Mouse (Mus musculus) forebrain, embryonic 12.5 days (tissue): ENCODE data around the gene Tlcd2. TPM values are rescaled to one million over a fixed set of nuclear protein-coding genes. Genes with fewer than 3 reads are reported as not detected.

Source experiments
- ATAC-seq: fragments of 200-750 bp; cut with Nextera tagmentation; 2 replicates; pipeline ENCODE4 v1.8.0; 2017; ENCODE audit warnings: moderate TSS enrichment; ENCODE audit not compliant: low FRiP score
- H3K27ac ChIP-seq: fragments of 300-500 bp; sonication (generic); 2 replicates; pipeline ENCODE4 v1.5.1; 2016; ENCODE audit warnings: mild to moderate bottlenecking
- H3K27me3 ChIP-seq: fragments of 300-500 bp; sonication (generic); 2 replicates; pipeline ENCODE4 v1.6.1; 2016; ENCODE audit warnings: mild to moderate bottlenecking
- H3K36me3 ChIP-seq: fragments of 300-500 bp; sonication (generic); replicated peaks from 2 replicates; pipeline ENCODE4 v1.6.1; 2016; ENCODE audit warnings: mild to moderate bottlenecking
- H3K4me1 ChIP-seq: fragments of 300-500 bp; sonication (generic); 2 replicates; pipeline ENCODE4 v1.6.1; 2016
- H3K4me2 ChIP-seq: fragments of 300-500 bp; sonication (generic); 2 replicates; pipeline ENCODE4 v1.6.1; 2016; ENCODE audit warnings: mild to moderate bottlenecking, moderate library complexity
- H3K4me3 ChIP-seq: fragments of 300-500 bp; sonication (generic); replicated peaks from 2 replicates; pipeline ENCODE4 v1.5.1; 2016; ENCODE audit warnings: mild to moderate bottlenecking
- H3K9ac ChIP-seq: fragments of 300-500 bp; sonication (generic); 2 replicates; pipeline ENCODE4 v1.6.1; 2016; ENCODE audit warnings: mild to moderate bottlenecking
- H3K9me3 ChIP-seq: fragments of 300-500 bp; sonication (generic); 2 replicates; pipeline ENCODE4 v1.6.1; 2016
- WGBS: fragments of 180-500 bp; shearing (Covaris S2); methylation state at CpG from one replicate; pipeline ENCODE4 v1.1.7; 2016; 5-methylcytosine and 5-hydroxymethylcytosine counted together
- polyA plus RNA-seq: library from polyadenylated mRNA; unstranded; fragments of >200 nt; fragmentation: Nextera tagmentation; extraction: Ambion mirVana; gene quantifications from 2 replicates; pipeline ENCODE4 v1.2.1, GENCODE M21; 2016

Tlcd2 gene
- polyA plus RNA-seq, 1 experiment from 2014 or later = 7.1 TPM

DNA sequence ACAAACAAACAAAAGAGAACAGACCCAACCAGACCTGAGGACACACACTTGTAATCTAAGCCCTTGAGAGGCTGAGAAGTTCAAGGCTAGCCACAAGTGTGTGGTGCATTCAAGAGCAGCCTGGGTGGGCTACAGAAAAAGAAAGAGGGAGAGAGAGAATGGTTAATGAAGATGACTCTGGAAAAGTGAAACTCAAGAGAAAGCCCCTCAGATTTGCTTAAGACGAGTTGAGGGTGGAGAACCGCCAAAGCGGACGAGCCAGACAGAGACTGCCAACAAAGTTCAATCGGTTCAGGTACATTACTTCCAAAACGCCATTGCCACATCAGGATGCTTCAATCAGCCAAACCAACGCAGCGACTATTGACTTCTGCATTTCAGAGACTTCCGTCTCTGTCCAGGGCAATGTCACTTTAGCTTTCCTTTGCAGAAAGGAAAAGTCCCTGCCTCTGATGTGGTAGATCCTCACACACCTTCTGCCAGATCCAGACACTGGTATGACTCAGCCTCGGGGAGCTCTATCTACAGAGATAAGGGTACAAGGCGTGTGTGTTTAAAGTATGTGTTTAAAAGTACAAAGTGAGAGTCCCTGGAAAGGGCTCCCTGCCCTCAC is 11.1 kb downstream of the Tlcd2 start:
- no peak overlapping the region for H3K4me2 ChIP-seq
- 87% methylated on average over 11 of the region's 11 CpGs for WGBS
- H3K36me3 ChIP-seq = no peaks in the 10 kb centered on the region
- H3K9me3 ChIP-seq = no peaks in the 10 kb centered on the region
- H3K9ac ChIP-seq = no peak overlapping the region
- peaks cover 17% of the 10 kb centered on the region for H3K27me3 ChIP-seq
- ATAC-seq = no peak
- H3K4me1 ChIP-seq = peaks cover 5% of the 10 kb centered on the region
- no peak overlapping the region for H3K27ac ChIP-seq
- H3K4me3 ChIP-seq = no peak overlapping the region

DNA sequence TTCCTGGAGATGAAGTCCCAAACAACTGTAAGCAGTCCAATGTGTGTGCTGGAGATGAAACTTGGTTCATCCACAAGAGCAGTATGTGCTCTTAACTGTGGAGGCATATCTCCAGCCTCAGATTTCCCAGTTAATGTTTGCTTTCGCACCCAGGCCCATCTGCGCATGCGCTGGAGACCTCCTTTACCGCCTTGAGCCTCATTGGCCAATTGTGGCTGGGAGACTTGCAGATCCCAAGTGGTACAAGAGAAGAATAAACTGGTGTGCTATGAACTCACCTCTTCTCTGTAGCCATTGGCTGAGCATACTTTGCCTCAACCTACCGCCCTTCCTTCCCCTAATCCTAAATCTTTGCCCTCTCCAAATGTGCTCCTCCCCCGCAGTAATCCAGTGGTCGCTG is 11.9 kb downstream of the Tlcd2 start:
- no peak overlapping the region for H3K9ac ChIP-seq
- no peaks in the 10 kb centered on the region for H3K36me3 ChIP-seq
- H3K4me3 ChIP-seq = no peak overlapping the region
- no peaks in the 10 kb centered on the region for H3K9me3 ChIP-seq
- H3K27ac ChIP-seq = no peak overlapping the region
- ATAC-seq = no peak
- WGBS = 70% methylated on average over 7 of the region's 7 CpGs
- no peak overlapping the region for H3K4me2 ChIP-seq
- no peaks in the 10 kb centered on the region for H3K4me1 ChIP-seq
- H3K27me3 ChIP-seq = peaks cover 15% of the 10 kb centered on the region; the same call in 1 of the 2 replicates

DNA sequence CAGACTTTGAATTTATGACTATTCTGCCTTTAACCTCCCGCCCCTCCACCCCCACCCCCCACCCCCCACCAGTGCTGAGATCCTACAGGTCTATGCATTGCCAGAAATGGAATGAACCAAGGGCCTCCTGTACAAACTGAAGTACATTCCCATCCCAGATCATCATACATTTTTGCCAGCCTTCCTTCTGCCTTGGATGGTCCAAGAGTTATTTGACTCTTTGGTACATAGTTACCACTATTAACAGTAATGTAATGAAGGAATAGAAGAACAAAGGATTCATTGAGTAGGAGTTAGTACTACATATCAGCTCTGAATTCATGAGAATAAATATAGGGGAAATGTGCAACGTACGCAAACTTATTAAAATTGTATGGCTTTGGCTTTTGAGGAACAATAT is 24.7 kb downstream of the Tlcd2 start:
- 20% methylated on average over 3 of the region's 3 CpGs for WGBS
- Histone ChIP-seq H3K4me3 (peak overlapping the region; percentile 67; the same call in 1 of the 2 replicates), H3K27me3 (no peaks in the 10 kb centered on the region; the same call in 1 of the 2 replicates), H3K27ac (no peak overlapping the region), H3K4me2 (peak overlapping the region; percentile 97), H3K9me3 (no peaks in the 10 kb centered on the region), H3K4me1 (peaks cover 15% of the 10 kb centered on the region), H3K36me3 (peaks cover 19% of the 10 kb centered on the region), H3K9ac (no peak overlapping the region)
- peak; percentile 48; the same call in 1 of the 2 replicates for ATAC-seq

DNA sequence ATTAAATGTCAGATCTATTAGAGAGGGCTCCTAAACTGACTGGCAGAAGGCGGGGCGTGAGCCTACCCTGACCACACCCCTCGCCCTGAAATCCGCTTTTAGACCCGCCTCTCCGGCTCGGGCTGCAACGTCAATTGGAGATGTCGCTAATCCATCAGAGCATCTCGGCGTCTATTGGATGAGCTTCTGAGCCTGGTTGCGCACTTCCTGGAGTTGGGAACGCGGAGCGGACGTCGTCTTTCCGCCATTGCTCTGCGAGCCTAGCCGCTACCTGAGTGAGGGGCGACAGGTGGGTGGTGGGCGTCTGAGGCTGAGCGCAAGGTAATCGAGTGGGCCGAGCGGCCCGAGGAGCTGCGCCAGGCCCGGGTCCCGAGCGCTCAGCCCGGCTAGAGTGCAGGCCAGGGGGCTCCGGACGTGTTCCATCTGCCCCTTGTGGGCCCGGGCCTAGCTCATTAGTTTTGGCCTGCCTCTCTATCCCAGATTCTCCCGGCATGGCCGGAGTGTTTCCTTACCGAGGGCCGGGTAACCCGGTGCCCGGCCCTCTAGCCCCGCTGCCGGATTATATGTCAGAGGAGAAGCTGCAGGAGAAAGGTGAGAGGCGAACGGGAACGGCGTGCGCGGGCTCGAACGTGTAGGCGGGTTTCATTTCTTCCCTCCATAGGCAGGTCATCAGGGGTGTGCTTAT is 25.2 kb downstream of the Tlcd2 start, which contains the start of gene Prpf8:
Gene Prpf8, plus strand, starts transcription at position 216 of the 685 bp plus-strand sequence.
- Histone ChIP-seq H3K36me3 (peaks cover 25% of the 10 kb centered on the region), H3K27ac (peak within 1 kb of the TSS; percentile 68), H3K27me3 (no peaks in the 10 kb centered on the region; the same call in 1 of the 2 replicates), H3K9me3 (no peaks in the 10 kb centered on the region), H3K4me3 (peak within 1 kb of the TSS; percentile 67), H3K9ac (peak within 1 kb of the TSS; percentile 94), H3K4me1 (peaks cover 15% of the 10 kb centered on the region), H3K4me2 (peak within 1 kb of the TSS; percentile 97)
- WGBS = under 1% methylated on average over 52 of the region's 52 CpGs
- ATAC-seq = peak; percentile 99

DNA sequence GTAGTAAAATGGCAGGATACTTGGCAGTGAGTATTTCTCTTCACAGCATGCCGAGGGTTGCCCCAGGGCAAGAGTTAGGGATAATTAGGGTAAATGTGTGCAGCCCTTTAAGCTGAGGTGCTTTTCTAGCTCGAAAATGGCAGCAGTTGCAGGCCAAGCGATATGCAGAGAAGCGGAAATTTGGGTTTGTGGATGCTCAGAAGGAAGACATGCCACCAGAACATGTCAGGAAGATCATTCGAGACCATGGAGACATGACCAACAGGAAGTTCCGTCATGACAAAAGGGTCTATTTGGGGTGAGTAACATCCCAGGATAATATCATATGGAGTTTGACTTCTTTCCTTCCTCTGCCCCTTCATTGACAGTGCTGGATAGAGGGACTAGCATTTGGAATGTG is 26.0 kb downstream of the Tlcd2 start:
- Histone ChIP-seq H3K9ac (peak overlapping the region; percentile 94), H3K27ac (no peak overlapping the region), H3K9me3 (no peaks in the 10 kb centered on the region), H3K4me2 (peak overlapping the region; percentile 97), H3K4me3 (peak overlapping the region; percentile 67), H3K4me1 (peaks cover 15% of the 10 kb centered on the region), H3K36me3 (peaks cover 33% of the 10 kb centered on the region), H3K27me3 (no peaks in the 10 kb centered on the region; the same call in 1 of the 2 replicates)
- ATAC-seq = no peak
- 48% methylated on average over 6 of the region's 6 CpGs for WGBS

DNA sequence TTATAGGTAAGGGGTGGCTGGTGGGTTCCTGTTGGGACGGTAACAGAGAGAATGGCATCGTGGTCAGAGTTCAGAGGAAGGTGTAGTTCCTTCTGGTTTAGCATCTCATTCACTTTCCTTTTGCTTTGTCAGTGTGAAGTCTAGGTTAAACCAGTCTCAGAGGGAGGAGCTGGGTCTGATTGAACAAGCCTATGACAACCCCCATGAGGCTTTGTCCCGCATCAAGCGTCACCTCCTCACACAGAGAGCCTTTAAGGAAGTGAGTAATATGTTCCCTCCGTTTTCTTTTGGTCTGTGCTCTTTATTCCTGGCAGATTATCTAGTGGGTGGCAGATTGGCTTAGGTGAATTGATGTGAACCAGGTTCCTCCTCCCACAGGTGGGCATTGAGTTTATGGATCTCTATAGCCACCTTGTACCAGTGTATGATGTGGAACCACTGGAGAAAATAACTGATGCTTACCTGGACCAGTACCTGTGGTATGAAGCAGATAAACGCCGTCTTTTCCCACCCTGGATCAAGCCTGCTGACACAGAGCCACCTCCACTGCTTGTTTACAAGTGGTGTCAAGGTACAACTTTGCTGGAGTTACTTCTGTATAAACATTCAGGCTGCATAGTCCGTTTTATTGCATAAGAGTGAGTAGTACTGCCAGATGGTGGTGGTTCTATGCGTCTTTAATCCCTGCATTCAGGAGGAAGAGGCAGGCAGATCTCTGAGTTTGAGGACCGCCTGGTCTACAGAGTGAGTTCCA is 33.0 kb downstream of the Tlcd2 start:
- Histone ChIP-seq H3K9ac (no peak overlapping the region), H3K4me2 (no peak overlapping the region), H3K36me3 (peaks cover 99% of the 10 kb centered on the region), H3K27ac (no peak overlapping the region), H3K9me3 (no peaks in the 10 kb centered on the region), H3K27me3 (no peaks in the 10 kb centered on the region), H3K4me1 (no peaks in the 10 kb centered on the region), H3K4me3 (no peak overlapping the region)
- WGBS = 95% methylated on average over 10 of the region's 10 CpGs
- no peak for ATAC-seq

DNA sequence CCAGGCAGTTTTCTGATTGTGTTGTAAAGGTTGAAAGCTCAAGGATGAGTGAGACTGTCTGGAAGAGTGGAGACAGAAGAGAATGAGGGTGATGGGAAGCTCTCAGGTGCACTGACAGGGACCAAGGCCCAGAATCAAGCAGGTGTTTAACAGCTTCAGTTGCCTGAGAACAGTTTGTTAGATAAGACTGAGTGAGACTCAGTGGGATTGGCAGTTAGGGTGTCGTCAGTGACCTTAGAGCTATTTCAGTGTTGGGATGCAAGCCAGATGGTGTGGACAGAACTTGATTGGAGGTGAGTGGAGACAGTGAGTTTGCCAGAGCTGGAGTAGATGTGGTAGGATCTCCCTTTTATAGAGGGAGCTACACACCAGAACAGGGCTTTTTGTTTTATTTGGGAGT is 36.6 kb downstream of the Tlcd2 start:
- Histone ChIP-seq H3K4me3 (no peak overlapping the region), H3K9me3 (no peaks in the 10 kb centered on the region), H3K27ac (no peak overlapping the region), H3K36me3 (peaks cover 99% of the 10 kb centered on the region), H3K9ac (no peak overlapping the region), H3K27me3 (no peaks in the 10 kb centered on the region), H3K4me2 (no peak overlapping the region), H3K4me1 (no peaks in the 10 kb centered on the region)
- no peak for ATAC-seq
- WGBS = 87% methylated on average over 1 of the region's 1 CpGs

DNA sequence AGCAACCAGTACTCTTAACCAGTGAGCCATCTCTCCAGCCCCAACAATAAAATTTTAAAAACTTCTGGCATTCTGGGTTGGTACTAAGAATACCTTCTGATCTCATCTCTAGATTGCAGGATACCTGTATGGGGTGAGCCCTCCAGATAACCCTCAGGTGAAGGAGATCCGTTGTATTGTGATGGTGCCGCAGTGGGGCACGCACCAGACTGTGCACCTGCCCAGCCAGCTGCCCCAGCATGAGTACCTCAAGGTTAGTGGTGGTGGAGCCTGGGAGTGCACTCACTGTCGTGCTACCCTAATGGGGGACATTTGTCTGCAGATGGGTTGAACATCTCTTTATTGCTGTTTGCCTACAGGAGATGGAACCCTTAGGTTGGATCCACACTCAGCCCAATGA is 46.6 kb downstream of the Tlcd2 start:
- ATAC-seq = no peak
- no peak overlapping the region for H3K4me3 ChIP-seq
- 95% methylated on average over 4 of the region's 4 CpGs for WGBS
- H3K36me3 ChIP-seq = peaks cover 61% of the 10 kb centered on the region
- no peak overlapping the region for H3K27ac ChIP-seq
- no peaks in the 10 kb centered on the region for H3K27me3 ChIP-seq
- H3K4me2 ChIP-seq = no peak overlapping the region
- no peak overlapping the region for H3K9ac ChIP-seq
- H3K9me3 ChIP-seq = no peaks in the 10 kb centered on the region
- peaks cover 12% of the 10 kb centered on the region for H3K4me1 ChIP-seq

DNA sequence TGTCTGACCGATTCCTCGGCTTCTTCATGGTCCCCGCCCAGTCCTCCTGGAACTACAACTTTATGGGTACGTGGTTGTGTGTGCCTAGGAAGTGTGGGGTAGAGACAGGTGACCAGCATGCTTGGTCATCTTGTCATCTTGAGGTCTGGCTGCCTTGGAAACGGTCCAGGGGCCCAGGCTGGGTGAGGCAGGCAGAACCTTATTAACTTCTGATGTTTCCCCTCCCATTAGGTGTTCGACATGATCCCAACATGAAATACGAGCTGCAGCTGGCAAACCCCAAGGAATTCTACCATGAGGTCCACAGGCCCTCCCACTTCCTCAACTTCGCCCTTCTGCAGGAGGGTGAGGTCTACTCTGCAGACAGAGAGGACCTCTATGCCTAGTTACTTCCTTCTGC is 47.4 kb downstream of the Tlcd2 start:
- no peak for ATAC-seq
- 86% methylated on average over 8 of the region's 8 CpGs for WGBS
- no peak overlapping the region for H3K4me3 ChIP-seq
- H3K9ac ChIP-seq = no peak overlapping the region
- H3K36me3 ChIP-seq = peaks cover 54% of the 10 kb centered on the region
- peaks cover 12% of the 10 kb centered on the region for H3K4me1 ChIP-seq
- H3K27ac ChIP-seq = no peak overlapping the region
- no peaks in the 10 kb centered on the region for H3K9me3 ChIP-seq
- no peaks in the 10 kb centered on the region for H3K27me3 ChIP-seq
- H3K4me2 ChIP-seq = no peak overlapping the region

DNA sequence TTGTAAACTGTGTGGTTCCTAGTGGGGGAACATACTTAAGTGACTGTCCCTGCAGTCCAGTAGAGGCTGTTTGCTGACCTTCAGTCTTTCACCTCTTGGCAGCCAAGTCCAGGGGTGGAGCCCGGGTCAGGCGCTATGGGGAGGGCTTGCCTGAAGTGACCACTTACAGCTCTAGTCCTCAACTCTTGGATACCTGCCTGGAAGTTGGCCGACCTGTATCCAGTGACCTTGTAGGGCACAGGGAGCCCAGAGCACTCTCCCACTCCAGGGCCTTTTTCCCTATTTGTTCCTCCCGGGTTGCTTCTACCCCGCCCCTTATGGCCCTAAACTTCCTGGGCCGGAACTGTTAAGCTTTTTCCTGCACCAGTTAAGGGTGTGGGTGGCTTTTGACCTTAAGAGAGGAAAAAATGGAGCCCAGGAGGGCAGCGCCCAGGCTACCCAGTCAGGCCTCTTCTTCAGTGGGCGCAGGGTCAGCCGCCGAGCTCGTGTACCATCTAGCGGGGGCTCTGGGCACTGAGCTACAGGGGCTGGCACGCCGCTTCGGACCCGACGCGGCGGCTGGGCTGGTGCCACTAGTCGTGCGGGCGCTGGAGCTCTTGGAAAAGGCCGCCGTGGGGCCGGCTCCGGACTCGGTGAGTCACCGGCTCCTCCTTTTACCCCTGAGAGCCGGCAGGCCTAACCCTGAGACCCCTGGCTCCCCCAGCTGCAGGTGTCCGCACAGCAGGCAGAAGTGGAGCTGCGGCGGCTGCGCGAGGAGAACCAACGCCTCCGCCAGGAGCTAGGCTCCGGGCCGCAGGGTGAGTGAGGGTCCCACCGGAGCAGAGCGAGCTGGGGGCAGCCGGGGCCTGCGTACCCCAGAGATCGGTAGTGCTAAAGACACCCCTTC is 48.5 kb downstream of the Tlcd2 start, which contains the start of gene Rilp:
Gene Rilp, plus strand, starts transcription at position 354 of the 886 bp plus-strand sequence.
- Histone ChIP-seq H3K9me3 (no peaks in the 10 kb centered on the region), H3K9ac (peak within 1 kb of the TSS; percentile 60), H3K27me3 (no peaks in the 10 kb centered on the region), H3K4me1 (peaks cover 12% of the 10 kb centered on the region), H3K27ac (peak within 1 kb of the TSS; percentile 70), H3K4me3 (peak within 1 kb of the TSS; percentile 51), H3K4me2 (peak within 1 kb of the TSS; percentile 90), H3K36me3 (peaks cover 44% of the 10 kb centered on the region)
- ATAC-seq = peak; percentile 80
- 2% methylated on average over 43 of the region's 43 CpGs for WGBS

DNA sequence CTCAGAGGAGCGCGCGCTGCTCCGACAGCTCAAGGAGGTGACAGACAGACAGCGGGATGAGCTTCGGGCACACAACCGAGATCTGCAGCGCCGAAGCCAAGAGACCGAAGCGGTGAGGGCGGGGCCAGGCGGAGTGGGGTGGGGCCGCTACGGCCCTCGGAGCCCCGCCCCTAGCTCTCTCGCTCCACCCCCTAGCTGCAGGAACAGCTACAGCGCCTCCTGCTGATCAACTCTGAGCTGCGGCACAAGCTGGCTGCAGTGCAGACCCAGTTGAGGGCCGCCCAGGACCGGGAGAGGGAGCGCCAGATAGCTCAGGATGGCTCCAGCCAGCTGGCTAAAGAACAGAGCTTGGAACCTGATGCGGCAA is 49.1 kb downstream of the Tlcd2 start:
- 1% methylated on average over 24 of the region's 24 CpGs for WGBS
- Histone ChIP-seq H3K4me3 (peak overlapping the region; percentile 51), H3K4me2 (peak overlapping the region; percentile 90), H3K27ac (peak overlapping the region; percentile 70), H3K36me3 (peaks cover 38% of the 10 kb centered on the region), H3K4me1 (peaks cover 12% of the 10 kb centered on the region), H3K9me3 (no peaks in the 10 kb centered on the region), H3K27me3 (no peaks in the 10 kb centered on the region), H3K9ac (peak overlapping the region; percentile 60)
- peak; percentile 90 for ATAC-seq
